Mouse (Mus musculus): ENCODE measurements at regions not wholly inside any gene's neighbourhood (a gene's known extent, or its start where the extent isn't known, plus 50 kb on each side); places are given as distances from the start of the nearest gene placed in this dataset.

DNA sequence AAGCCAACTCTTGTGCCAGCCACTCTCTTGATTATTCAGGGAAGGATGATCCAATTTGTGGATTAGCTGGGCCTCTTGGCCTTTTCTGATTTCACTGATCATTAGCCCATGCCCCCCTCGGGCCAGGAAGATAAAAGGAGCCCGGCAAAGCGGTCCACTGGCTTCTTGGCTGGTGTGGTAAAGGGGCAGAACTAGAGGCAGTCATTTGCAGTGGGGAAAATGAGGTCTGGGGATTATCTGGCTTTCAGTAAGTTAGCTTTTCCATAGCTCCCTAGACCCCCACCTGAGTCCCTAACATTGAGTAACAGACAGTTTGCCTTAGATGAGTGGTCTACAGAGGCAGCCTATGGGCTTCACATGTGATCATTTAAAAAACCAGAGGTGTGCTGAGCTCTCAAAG lies 163.7 kb downstream of the Insig2 start:
- TF ChIP-seq CTCF (IDR thresholded peaks at IDR 0.05; ENCODE audit: extremely low read depth, insufficient read depth, insufficient read length, insufficient replicate concordance) (no peak), POLR2A (IDR thresholded peaks at IDR 0.05; ENCODE audit: low read depth, low read length) (no peak)
